Mouse (Mus musculus) adrenal gland, adult 18-20 months (tissue): ENCODE measurements at regions not wholly inside any gene's neighbourhood (a gene's known extent, or its start where the extent isn't known, plus 50 kb on each side); places are given as distances from the start of the nearest gene placed in this dataset.

Experiments used
- DNase-seq, 2 experiments: peaks; one replicate each; pipeline ENCODE4 v3.0.0; 2021 to 2022; ENCODE audit warnings: low spot score in 2 of 2

DNA sequence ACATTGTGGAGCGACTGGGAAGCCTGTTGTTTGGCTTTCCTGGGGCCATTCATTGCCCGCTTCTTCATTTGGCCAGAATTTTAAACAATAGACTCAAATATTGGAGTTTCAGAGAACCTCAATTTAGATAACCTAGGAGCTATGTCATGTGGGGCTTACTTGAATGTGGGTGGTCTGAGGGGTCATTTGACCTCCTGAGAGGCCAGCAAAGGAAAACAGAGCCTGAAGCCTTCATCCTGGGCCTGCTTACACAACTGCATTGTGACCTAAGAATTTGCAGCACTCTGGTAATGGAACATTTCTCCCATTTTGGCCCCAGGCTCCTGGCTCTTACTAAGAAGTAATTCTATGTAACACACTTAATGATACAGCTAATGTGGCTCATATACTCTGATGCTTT is 348.2 kb downstream of the Fat4 start:
- no peak for DNase-seq

GRCm38 (mm10) chr3:39248712-39249111 is 362.0 kb downstream of the Fat4 start:
- DNase-seq: no peak

GRCm38 (mm10) chr3:39249224-39249892 is 362.6 kb downstream of the Fat4 start:
- no peak for DNase-seq

DNA sequence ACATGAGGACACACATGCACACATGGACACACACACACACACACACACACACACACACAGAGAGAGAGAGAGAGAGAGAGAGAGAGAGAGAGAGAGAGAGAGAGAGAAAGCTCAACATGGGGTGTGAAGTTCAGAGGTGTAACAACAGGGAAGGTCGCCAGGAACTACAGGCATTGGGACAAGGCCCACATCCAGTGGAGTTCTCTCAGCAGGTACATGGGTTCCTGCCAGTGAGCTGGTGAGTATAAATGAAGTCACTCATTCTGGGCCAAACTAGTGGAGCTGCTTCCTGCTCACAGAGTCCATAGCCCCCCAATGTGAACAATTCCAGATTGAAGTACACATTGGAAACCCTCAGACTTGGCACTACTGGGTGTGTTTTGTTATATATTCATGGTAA is 366.3 kb downstream of the Fat4 start:
- DNase-seq: no peak

DNA sequence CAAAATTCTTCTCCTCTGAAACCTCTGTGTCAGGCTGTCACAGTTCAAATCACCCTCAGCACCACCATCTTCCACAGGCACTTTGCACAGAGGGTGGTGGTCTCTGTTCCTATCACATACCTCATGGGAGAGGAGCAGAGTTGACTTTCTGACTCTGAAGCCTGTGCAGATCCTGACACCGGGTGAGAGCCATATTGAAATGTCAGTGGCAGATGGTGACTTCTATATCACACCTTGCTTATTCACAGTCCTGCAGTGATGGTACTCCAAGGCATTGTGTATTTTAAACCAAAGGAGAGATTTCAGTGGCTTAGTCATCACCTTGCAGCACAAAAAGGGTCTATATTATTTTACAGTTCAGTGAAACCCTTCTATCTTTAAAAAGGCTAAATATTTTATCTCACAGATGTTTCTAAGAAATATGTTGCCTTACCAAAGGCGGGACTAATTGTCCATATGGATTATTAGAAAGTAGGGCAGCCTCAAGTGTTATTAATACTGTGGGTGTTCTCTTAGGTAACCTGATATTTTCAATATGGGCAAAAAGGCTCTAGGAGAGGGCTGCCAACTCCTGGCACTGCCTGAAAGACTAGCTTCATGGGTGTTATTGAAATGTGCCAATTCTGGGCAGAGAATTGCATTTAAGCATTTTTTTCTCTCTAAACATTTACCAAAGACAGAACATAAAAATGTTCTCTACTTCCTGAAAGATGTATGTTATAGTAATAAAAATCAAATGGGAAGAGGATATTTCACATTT is 378.1 kb downstream of the Fat4 start:
- DNase-seq: no peak

DNA sequence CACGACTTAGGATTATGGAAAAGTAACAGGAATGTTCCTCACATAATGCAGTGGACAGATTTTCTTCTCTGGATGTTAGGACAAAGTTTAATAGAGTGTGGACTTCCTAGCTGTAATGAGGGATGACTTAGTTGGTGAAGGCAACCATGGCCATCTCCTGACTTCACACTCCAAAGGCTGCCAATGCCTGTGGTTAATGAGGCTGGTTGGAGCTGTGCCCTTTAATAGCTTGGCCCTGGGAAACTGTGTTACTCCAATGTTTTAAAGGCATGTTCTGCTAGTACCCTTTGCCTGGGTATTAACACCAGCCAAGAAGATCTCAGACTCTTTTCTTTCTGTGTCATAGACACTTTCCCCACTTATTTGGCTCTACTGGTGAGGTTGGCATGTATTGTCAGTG is 378.9 kb downstream of the Fat4 start:
- DNase-seq: no peak

- DNase-seq: no peak
These were observed 382.6 kb downstream of the Fat4 start for GRCm38 (mm10) chr3:39269388-39269787.

GRCm38 (mm10) chr3:39272616-39273015 is 385.9 kb downstream of the Fat4 start:
- no peak for DNase-seq

- no peak for DNase-seq
These were observed 390.2 kb downstream of the Fat4 start for GRCm38 (mm10) chr3:39276897-39277296.

DNA sequence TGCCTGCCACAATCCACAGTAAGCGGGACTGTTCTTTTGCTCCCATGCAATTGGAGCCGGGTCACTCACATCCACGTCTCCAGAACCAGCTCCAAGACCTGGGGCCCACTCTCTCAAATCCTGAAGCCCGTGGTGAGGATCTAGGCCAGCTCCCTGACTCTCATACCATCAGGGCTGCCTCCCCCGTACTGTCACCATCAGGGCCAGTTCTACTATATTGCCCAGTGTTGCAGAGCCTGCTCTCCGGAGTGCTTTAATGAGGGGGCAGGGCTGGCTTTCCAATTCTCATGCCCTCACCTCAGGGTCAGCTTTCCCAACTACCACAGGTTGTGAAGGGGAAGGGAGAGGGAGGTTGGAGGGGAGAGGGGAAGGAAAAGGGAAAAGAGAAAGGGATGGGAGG is 390.6 kb downstream of the Fat4 start:
- no peak for DNase-seq

DNA sequence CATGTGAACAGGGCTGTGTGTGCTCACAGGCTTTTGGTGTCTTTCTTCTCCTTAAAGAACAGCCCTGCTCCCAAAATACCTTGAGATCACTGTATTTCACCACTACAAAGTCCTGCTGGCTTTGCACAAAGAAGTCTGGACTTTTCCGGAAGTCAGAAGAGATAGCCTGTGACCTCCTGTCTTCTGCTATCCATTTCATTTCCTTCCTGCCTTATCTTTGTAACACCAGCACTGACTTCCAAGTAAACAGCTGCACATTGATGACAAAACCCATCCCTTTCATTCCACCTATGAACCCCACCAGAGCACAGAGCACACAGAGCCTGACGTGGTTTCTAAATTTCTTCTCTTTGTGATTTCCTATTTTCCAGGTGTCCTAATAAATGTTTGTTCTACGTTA is 408.5 kb downstream of the Fat4 start:
- no peak for DNase-seq

DNA sequence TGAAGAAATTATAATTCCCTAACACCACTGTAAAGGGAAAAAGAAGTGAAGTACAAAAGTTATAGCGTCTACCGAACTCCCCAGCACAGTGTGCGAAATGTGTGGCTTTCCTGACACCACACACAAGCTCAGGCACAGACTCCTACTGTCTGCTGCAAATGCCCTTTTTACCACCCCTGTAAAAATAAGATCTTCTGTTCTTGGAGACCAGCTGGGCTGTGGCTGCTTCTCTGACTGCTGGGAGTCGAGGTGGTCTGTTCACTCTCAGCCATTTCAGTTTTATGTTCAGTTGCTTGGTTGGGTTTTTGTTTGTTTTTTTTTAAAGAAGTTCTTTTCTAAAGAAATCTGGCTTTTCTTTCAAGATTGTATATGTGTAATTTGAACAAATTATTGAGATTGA is 409.5 kb downstream of the Fat4 start:
- DNase-seq: no peak

- DNase-seq: no peak
These were observed 422.7 kb downstream of the Fat4 start for GRCm38 (mm10) chr3:39309487-39309886.

DNA sequence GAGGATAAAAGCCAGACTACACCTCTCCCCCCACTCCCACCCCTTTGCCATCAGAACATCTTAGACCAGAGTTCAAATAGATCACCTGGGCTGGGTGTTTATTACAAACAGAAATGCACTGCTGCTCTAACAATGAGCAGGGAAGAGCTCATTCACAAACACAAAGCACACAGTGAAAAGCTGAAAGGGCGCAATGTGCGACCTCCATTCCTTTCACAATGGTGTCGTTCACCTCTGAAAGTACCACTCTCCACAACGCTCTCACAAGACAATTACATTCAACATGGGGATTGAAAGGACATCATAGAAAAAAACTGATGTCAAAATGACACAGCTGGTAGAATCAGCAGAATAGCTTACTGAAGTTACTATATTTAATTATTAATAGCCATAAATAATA is 426.8 kb downstream of the Fat4 start:
- DNase-seq: no peak

DNA sequence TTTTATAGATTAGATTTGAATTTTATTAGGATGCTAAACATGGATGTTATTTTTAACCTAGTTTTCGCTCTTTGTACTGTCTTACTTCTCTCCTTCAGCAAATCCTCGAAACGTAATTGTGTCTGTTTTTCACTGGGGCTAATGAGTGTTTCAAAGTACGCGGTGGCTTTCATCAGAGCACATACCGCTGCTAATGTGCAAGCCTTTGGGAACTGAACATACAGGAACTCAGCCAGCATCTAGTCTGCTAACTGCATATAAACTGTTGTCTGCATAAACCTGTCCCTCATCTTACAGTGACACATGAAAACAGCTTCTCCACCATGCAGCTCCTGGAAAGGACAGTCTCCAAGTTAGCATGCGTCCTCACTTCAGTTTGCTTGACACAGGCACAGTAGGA is 434.1 kb downstream of the Fat4 start:
- DNase-seq: no peak

DNA sequence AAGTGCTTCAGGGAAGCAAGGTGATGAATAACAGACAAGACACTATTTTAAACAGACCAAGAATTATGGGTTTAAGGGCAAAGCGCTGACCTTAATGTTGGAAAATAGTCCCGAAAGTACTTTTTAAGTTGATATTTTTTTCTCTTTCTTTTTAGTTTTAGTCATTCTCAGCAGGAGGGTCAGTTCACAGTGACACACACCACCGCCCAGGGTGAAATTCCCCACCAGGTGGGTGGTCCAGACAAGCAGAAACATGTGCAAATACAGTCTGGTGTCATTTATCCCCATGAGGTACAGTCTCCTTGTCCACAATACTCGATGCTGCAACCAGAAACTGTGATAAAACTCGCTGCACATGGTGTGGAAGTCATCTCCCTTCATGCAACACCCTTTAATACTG is 435.5 kb downstream of the Fat4 start:
- DNase-seq: no peak

GRCm38 (mm10) chr3:39335612-39336230 is 449.0 kb downstream of the Fat4 start:
- DNase-seq: no peak

- DNase-seq: no peak
These were observed 454.5 kb downstream of the Fat4 start for GRCm38 (mm10) chr3:39341161-39341687.

DNA sequence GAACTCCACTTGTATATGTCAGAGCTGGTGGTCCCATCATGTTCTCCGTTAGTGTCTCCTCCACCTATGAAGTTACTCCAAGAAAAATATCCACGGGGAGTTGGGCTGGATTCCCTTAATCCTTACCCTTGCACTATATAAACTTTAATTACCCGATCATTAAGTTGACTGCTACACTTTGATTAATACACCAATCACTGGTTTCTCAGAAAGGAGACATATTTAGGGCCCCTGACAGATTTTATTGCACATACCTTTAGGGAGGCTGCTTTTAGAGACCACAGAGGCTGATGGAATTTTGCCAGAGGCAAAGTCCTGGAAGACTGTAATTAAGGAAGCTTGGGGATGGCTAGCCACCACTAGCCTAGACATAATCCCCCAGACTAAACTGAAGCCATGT is 457.3 kb downstream of the Fat4 start:
- DNase-seq: no peak

- DNase-seq: no peak
These were observed 460.8 kb downstream of the Fat4 start for GRCm38 (mm10) chr3:39347578-39347977.

- no peak for DNase-seq
These were observed 470.3 kb downstream of the Fat4 start for GRCm38 (mm10) chr3:39357012-39357411.

DNA sequence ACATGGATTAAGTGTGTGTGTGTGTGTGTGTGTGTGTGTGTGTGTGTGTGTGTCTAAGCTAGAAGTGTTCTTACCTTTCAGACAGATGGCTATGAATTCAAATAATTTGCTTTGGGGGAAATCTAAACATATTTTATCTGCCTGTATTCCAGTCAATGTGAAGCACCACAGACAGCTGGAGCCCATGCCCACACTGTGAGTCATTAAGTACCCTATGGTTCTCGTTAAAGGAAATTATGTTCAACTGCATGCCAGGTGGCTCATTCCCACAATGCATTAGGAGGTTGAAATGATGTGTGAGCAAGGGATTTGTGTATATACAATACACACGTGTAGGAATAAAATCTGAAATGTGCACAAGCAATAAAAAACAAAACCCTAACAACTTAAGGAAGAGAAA is 473.5 kb downstream of the Fat4 start:
- no peak for DNase-seq
